Mouse (Mus musculus) cortical plate, adult 2 months (tissue): Measurements from ENCODE around the gene Mcl1. TPM values are rescaled to one million over a fixed set of nuclear protein-coding genes. Genes with fewer than 3 reads are reported as not detected.

Source experiments
- H3K27ac ChIP-seq: fragments of 200-500 bp; 2 replicates; pipeline ENCODE4 v1.5.1; 2012; ENCODE audit warnings: low read length, control low read depth, inconsistent platforms; ENCODE audit not compliant: insufficient read depth
- H3K4me1 ChIP-seq: fragments of 200-500 bp; 2 replicates; pipeline ENCODE4 v1.6.1; 2011; ENCODE audit warnings: low read length; ENCODE audit not compliant: control insufficient read depth, insufficient read depth
- H3K4me3 ChIP-seq: fragments of 200-500 bp; 2 replicates; pipeline ENCODE4 v1.5.1; 2011; ENCODE audit warnings: mild to moderate bottlenecking, low read length, control low read depth; ENCODE audit not compliant: insufficient read depth
- CTCF ChIP-seq: fragments of 200-500 bp; IDR thresholded peaks from 2 replicates; pipeline ENCODE4 v1.5.1; 2011; ENCODE audit warnings: mild to moderate bottlenecking, control low read depth, low read length; ENCODE audit not compliant: insufficient read depth; ENCODE audit errors: extremely low read depth
- POLR2A ChIP-seq: fragments of 200-500 bp; IDR thresholded peaks from 2 replicates; pipeline ENCODE4 v1.6.1; 2011; ENCODE audit warnings: mild to moderate bottlenecking, low read length, control low read depth; ENCODE audit not compliant: insufficient read depth; ENCODE audit errors: extremely low read depth
- polyA plus RNA-seq: library from polyadenylated mRNA; depleted of rRNA; stranded (reverse); fragments of >200 nt; gene quantifications from 2 replicates; pipeline ENCODE4 v1.2.3, GENCODE M21; 2012

Gene Mcl1
- polyA plus RNA-seq, 1 experiment, result 39.5 TPM

DNA sequence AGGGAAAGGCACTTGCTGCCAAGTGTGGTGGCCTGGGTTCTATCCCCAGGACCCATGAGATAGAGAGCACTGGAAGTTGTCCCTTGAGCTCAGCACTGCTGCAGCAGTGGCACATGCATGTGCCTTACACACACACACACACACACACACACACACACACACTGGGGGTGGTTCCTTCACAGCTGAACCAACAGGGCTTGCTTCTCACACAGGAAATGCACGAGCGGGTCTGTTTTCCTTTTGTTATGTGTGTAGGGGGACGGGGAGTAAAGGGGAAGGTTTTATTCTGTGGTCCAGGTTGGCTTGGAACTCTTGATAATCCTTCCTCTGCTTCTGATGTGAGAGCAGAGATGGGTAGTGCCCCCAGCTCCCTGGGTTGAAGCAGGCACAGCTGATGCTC lies 13.9 kb downstream of the Mcl1 start:
- H3K4me3 ChIP-seq, result no peak overlapping the region
- peaks cover 3% of the 10 kb centered on the region; the same call in 1 of the 2 replicates for H3K4me1 ChIP-seq
- TF ChIP-seq POLR2A, result no peak
- no peak for TF ChIP-seq CTCF
- no peak overlapping the region for H3K27ac ChIP-seq

DNA sequence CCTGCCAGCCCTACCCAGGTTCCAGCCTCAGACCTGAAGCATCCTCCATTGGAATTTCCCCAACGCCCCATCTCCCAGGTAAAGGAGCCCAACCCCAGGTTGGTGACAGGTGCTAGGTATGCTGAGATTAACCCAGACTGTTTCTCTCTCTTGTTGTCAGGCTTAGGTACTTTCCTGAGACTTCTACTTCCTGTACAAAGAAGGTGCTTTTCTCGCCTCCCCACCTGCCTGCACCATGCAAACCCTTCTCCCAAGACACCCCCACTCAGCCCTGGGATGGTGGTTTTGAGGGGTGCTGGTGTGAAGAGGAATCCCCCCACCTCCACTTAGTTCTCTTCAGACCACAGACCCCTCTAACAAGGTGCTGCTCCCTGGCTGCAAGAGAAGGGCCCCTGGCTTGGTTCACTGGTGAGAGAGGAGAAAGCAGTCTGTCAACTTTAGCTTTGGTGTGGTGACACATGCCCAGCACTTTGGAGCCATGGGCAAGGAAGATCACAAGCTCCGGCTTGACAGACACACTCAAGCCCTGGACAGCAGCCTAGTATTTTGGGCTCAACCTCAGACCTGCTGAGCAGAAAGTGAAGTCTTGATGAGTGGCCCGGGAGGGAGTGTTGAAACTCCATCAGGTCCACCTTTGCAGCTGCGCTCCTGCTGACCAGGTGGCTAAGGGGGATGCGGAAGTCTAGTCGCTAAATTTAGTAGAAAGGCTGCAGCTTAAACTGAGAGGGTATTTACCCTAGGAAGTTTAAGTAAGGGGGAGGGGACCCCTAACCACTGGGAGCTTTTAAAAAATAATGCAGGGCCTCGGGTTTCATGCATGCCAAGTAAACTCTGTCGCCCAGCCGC lies 14.5 kb downstream of the Mcl1 start:
- Histone ChIP-seq H3K4me1 (no peaks in the 10 kb centered on the region), H3K27ac (peak overlapping the region; percentile 76; the same call in 1 of the 2 replicates), H3K4me3 (no peak overlapping the region)
- no peak for TF ChIP-seq POLR2A
- TF ChIP-seq CTCF, result no peak

DNA sequence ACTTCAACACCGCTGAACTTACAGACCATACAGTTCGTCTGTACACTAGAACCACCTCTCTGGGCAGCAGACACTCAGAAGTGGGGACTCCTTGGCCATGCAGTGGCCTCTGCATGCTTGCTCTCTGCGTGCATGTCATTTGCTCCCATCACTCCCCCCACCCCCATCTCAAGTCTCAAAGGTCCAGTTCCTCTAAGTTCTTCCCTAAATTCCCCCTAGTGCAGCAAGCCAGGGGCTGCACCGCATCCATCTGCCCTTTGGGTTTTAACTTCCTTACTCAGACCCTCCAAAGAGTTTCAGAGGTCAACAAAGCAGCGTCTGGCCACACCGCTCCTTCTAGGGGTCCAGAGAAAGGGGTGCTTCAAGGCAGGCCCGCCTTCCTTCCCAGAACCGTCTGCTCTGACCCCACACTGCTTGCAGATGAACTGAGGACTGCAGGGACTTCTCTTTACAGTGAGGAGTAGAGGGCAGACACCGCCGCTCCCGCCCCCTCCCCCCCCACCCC lies 15.2 kb downstream of the Mcl1 start:
- Histone ChIP-seq H3K4me1 (no peaks in the 10 kb centered on the region), H3K4me3 (no peak overlapping the region), H3K27ac (peak overlapping the region; percentile 76; the same call in 1 of the 2 replicates)
- TF ChIP-seq CTCF (no peak), POLR2A (no peak)

DNA sequence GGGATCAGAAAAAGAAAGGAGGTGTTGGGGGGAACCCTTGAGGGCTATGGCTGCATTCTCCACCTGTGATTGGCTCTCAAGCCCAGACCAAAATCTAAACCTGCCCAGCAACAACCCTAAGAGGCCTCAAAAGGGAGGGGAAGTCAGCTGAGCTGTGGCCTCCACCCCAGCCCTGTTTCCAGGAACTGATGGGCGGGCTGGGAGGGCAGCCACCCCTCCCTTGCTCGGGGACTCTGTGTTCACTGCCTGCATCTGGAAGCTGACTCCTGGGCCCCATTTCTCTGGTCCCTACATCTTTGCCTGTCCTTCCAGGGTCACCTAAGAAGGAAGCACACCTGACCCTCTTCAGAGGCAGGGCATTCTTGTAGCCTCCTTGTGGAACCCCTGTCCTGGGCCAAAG lies 15.6 kb downstream of the Mcl1 start:
- H3K4me3 ChIP-seq, result no peak overlapping the region
- no peaks in the 10 kb centered on the region for H3K4me1 ChIP-seq
- H3K27ac ChIP-seq, result peak overlapping the region; percentile 80; the same call in 1 of the 2 replicates
- no peak for TF ChIP-seq POLR2A

DNA sequence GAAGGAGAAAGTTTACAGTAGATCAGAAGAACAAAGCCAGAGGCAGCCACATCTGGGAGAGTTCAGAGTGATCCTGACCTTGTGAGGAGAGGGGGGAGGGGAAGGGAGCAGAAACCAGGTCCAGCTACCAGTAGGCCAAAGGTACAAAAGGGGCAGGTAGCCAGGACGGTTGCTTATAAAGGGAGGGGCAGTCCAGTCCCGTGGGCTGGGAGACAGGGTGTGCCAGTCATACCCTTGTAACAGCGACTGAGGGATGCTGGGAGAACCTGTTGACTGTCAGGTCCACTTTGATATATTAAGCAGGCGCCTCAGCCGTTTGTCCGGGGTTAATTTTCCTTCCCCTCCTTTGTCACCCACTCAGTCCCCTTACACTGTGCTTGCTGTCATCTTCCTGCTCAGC lies 16.2 kb downstream of the Mcl1 start:
- Histone ChIP-seq H3K27ac (peak overlapping the region; percentile 94), H3K4me1 (no peaks in the 10 kb centered on the region), H3K4me3 (no peak overlapping the region)
- TF ChIP-seq POLR2A (no peak), CTCF (no peak)

DNA sequence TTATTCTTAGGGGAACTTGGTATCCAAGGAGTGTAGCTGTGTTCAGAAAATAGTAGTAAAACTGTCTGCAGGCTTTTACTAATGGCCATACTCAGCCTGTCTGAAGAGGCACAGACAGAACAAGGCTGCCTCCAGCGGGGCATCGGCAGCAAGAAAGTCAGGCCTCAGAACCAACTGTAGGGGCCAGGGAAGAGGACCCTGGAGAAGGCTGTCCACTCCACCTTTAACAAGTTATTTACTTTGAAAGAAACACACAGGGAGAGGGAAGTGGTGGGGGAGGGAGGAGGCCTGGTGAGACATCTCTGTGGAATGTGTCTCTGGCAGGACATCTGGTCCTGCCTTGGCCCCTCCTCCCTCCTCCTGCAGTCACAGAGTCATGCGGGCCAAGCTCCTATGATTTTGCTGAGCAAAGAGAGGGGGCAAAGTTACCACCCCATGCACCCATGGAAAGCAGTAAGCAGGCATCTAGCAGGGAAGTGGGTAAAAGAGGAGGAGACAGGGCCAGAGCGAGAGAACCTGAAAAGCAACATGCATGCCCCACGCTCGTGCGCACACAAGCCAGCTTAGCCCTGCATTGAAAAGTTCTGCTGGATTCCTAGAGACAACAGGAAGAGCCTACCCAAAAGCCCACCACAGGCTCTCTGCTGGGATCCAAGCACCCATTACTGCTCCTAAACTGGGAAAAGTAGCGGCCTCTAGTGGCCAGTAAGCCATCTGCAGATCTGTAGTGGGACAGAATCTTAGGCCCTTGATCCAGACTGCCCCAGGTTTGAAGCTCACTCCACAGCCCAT lies 16.9 kb downstream of the Mcl1 start:
- H3K4me3 ChIP-seq, result no peak overlapping the region
- TF ChIP-seq CTCF (peak; percentile 65), POLR2A (no peak)
- H3K4me1 ChIP-seq, result no peaks in the 10 kb centered on the region
- H3K27ac ChIP-seq, result peak overlapping the region; percentile 94

DNA sequence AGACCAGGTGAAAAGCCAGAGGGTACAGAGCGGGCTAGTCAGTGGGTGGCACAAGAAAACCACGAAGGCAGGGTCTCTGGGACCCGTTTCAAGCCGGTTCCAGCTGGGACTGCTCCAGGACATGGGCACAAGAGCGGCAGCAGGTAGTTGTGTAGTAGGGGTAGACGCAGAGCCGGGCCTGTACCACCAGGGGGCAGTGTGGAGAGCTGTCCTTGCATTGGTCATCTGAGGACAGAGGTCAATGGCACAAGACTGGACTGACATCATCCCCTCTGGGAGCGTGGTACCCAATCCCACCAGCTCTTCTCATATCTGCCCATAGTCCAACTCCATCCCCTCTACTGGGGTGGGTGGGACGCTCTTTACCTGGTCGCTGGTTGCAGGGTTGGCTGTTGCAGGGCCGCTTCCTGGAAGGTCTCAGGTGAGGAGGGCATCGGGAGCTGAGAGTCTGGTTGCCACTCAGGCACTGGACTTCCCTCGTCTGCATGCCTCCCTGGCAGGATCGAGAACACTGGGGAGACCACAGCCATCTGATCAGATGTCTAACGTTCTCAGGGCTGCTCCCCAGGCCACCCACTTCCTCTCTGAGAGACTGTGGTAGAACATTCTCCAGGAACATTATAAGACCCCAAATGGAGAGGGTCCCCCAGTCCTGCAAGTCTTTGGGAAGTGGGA lies 18.3 kb downstream of the Mcl1 start:
- Histone ChIP-seq H3K4me3 (no peak overlapping the region), H3K4me1 (no peaks in the 10 kb centered on the region), H3K27ac (peak overlapping the region; percentile 21; the same call in 1 of the 2 replicates)

DNA sequence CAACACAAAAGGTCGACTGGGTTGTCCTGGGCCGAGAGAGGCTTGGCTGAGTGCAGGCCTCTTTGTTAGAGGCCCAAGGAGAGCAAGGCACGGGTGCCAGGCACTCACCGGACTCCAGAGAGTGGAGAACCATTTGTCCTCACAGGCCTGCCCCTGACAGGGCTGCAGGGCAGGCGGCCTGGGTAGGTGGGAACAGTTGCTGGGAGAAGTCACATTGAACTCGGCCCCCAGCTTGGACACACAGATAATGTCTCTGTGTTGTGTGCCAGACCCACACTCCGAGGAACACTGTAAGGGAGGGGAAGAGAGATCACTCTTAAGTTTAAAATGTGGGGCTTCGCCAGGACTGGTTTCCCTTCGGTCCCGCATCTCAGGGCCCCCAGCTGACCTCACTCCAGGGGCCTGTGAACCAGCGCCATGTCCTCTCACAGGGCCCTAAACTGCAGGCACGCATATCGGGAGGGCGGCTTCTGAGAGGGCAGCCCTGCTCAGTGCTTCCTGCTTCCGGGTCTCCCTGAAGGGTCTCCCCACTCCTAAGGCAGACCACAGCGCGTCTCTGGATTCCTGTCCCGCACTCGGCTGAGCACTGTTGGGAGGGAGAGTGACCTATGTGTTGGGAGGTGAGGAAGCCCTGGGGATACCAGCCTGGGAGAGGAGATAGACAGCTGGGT lies 19.0 kb downstream of the Mcl1 start:
- TF ChIP-seq CTCF (no peak), POLR2A (no peak)
- Histone ChIP-seq H3K4me1 (no peaks in the 10 kb centered on the region), H3K27ac (no peak overlapping the region), H3K4me3 (no peak overlapping the region)

More for the DNA sequence above, 18.3 kb downstream of the Mcl1 start:
- TF ChIP-seq CTCF (peak; percentile 73), POLR2A (no peak)

DNA sequence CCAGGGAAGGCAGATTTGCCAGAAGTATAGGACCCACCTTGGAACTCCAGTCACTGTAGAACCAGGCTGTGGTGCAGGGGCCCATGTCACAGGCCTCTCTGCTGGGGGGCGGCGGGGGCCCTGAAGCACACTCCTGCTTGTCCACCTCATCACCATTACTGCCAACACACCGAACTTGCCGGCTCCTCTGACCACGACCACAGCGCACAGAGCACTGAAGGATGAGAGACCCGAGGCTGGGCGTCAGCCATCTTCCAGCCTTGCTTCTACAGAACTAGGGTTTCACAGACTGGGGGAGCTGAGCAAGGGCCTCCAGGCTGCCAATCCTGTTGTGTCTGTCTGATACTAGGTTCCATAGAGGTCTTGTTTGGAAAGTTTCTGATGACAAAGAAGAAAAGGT lies 21.0 kb downstream of the Mcl1 start:
- Histone ChIP-seq H3K4me1 (no peaks in the 10 kb centered on the region), H3K4me3 (no peak overlapping the region), H3K27ac (no peak overlapping the region)
- TF ChIP-seq CTCF (no peak), POLR2A (no peak)
